Mouse (Mus musculus) megakaryocyte, embryonic 14.5 days (primary cell): ENCODE measurements at regions not wholly inside any gene's neighbourhood (a gene's known extent, or its start where the extent isn't known, plus 50 kb on each side); places are given as distances from the start of the nearest gene placed in this dataset.

Source experiments
- FLI1 ChIP-seq: IDR thresholded peaks from 2 replicates; pipeline ENCODE4 v1.6.1; 2012; ENCODE audit warnings: low read length, inconsistent platforms, mixed read lengths
- GATA1 ChIP-seq: IDR thresholded peaks from 3 replicates; pipeline ENCODE4 v1.6.1; 2012; ENCODE audit warnings: mixed read lengths, low read length, inconsistent platforms, borderline replicate concordance

DNA sequence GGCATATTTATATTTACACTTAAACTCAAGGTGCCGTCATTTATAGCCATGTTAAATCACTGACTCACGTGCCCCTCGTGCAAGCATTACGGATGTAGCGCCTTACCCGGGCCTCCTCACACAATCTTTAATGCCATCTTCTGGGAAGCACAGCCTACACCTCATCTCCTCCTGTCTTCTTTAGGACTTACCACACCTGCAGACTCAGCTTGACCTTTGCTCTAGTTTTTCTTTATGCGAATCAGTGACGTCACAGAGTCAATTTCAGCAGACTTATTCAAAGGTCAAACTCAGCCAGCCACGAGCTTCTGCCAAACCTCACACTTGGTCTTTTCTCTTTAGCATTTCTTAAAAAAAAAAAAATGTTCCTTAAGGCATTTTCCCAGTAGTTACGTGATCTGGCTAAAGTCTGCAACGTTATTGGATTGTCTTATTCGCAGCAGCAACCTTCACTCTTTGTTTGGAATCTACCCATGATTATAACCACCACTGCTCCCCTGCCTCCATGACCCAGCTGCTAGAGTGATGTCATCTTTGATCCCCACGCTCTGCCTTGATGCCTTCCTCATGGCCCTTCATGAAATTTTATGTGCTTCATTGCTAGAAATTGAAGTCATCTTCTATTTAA lies 285.3 kb downstream of the Lmo7 start:
- TF ChIP-seq GATA1: no peak
- no peak for TF ChIP-seq FLI1
